Mouse (Mus musculus) midbrain, embryonic 16.5 days (tissue): ENCODE measurements around the gene Gm49776. TPM values are rescaled to one million over a fixed set of nuclear protein-coding genes. Genes with fewer than 3 reads are reported as not detected.

ENCODE experiments used
- ATAC-seq: fragments of 200-750 bp; cut with Nextera tagmentation; 2 replicates; pipeline ENCODE4 v1.8.0; 2017; ENCODE audit warnings: moderate TSS enrichment
- H3K27ac ChIP-seq: fragments of 300-500 bp; sonication (generic); 2 replicates; pipeline ENCODE4 v1.5.1; 2014; ENCODE audit warnings: mild to moderate bottlenecking, low read length, mixed read lengths
- H3K27me3 ChIP-seq: fragments of 300-500 bp; sonication (generic); 2 replicates; pipeline ENCODE4 v1.6.1; 2014; ENCODE audit warnings: low read depth, low read length, mixed read lengths; ENCODE audit not compliant: control insufficient read depth, insufficient read depth
- H3K36me3 ChIP-seq: fragments of 300-500 bp; sonication (generic); 2 replicates; pipeline ENCODE4 v1.6.1; 2014; ENCODE audit warnings: mild to moderate bottlenecking, low read length, moderate library complexity, mixed read lengths; ENCODE audit not compliant: control insufficient read depth, insufficient read depth
- H3K4me1 ChIP-seq: fragments of 300-500 bp; sonication (generic); 2 replicates; pipeline ENCODE4 v1.6.1; 2014; ENCODE audit warnings: mild to moderate bottlenecking, low read length, mixed read lengths; ENCODE audit not compliant: control insufficient read depth, insufficient read depth
- H3K4me2 ChIP-seq: fragments of 300-500 bp; sonication (generic); 2 replicates; pipeline ENCODE4 v1.6.1; 2014; ENCODE audit warnings: mild to moderate bottlenecking, low read length, mixed read lengths
- H3K4me3 ChIP-seq: fragments of 300-500 bp; sonication (generic); 2 replicates; pipeline ENCODE4 v1.5.1; 2014; ENCODE audit warnings: low read depth, mild to moderate bottlenecking, low read length, moderate library complexity, mixed read lengths
- H3K9ac ChIP-seq: fragments of 300-500 bp; sonication (generic); 2 replicates; pipeline ENCODE4 v1.6.1; 2014; ENCODE audit warnings: low read depth, low read length, mixed read lengths
- H3K9me3 ChIP-seq: fragments of 300-500 bp; sonication (generic); replicated peaks from 2 replicates; pipeline ENCODE4 v1.6.1; 2014; ENCODE audit warnings: mild to moderate bottlenecking, low read length, mixed read lengths; ENCODE audit not compliant: control insufficient read depth, poor library complexity, severe bottlenecking
- WGBS: fragments of 180-500 bp; shearing (Covaris S2); extraction: QIAGEN DNeasy Blood & Tissue Kit; methylation state at CpG from one replicate; pipeline ENCODE4 v1.1.7; 2014; 5-methylcytosine and 5-hydroxymethylcytosine counted together
- polyA plus RNA-seq: library from polyadenylated mRNA; unstranded; fragments of >200 nt; fragmentation: Nextera tagmentation; extraction: Ambion mirVana; gene quantifications from 2 replicates; pipeline ENCODE4 v1.2.1, GENCODE M21; 2015

Gene Gm49776
- polyA plus RNA-seq, 1 experiment from 2014 or later = not detected

- Histone ChIP-seq H3K4me3 (no peak overlapping the region), H3K9me3 (no peaks in the 10 kb centered on the region), H3K4me2 (0 out of 2 replicates have a peak overlapping the region, but pooled peaks have one; percentile 9), H3K9ac (no peak overlapping the region), H3K36me3 (peaks cover 26% of the 10 kb centered on the region), H3K27me3 (no peaks in the 10 kb centered on the region), H3K27ac (no peak overlapping the region), H3K4me1 (peaks cover 22% of the 10 kb centered on the region)
- 65% methylated on average over 11 of the region's 11 CpGs for WGBS
- ATAC-seq = no peak
Observed at GRCm38 (mm10) chr16:18229622-18230021, 28.5 kb downstream of the Gm49776 start.

DNA sequence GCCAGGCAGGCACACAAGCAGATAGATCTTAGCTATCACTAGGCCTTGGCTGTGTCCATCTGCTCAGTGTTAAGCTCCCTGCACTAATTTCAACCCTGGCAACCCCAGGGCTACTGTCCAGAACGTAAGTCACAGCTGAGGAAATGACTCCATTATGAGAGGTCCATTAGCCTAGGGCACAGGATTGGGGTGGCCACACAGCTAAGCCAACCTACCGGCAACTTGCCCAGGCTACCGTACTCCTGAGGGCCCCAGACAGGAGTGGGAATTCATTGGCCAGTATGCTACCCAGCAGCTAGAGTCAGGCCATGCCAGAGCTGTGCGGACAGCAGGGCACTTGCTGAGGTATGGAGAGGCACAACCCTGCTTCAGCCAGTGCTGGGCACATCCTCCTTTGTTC lies 29.3 kb downstream of the Gm49776 start:
- no peak overlapping the region for H3K4me2 ChIP-seq
- H3K9me3 ChIP-seq = no peaks in the 10 kb centered on the region
- H3K4me3 ChIP-seq = no peak overlapping the region
- no peak for ATAC-seq
- peaks cover 17% of the 10 kb centered on the region for H3K4me1 ChIP-seq
- 87% methylated on average over 4 of the region's 4 CpGs for WGBS
- no peak overlapping the region for H3K27ac ChIP-seq
- no peak overlapping the region for H3K9ac ChIP-seq
- H3K36me3 ChIP-seq = peaks cover 28% of the 10 kb centered on the region
- H3K27me3 ChIP-seq = no peaks in the 10 kb centered on the region

DNA sequence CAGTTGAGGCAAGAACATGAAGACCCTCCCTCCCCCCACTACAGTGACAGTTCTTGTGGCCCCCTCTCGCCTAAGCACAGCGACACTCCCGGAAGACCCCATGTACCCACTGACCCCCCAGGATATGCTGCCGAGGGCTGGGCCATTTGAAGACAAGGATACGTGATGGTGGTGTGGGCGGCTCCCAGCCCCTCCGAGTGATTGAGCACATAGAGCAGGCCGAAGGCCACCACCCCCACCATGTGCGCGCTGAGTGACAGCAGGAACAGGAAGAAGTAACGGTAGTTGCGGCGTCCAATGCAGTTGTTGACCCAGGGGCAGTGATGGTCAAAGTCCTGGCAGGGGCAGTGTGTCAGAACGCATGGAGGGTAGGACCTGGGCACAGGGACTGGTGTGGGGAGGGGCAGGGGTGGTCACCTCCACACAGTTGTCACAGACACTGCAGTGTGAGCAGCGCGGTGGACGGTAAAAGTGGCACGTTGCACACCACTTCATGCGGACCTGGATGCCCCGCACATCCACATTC lies 30.2 kb downstream of the Gm49776 start:
- Histone ChIP-seq H3K9ac (no peak overlapping the region), H3K27ac (no peak overlapping the region), H3K36me3 (peaks cover 30% of the 10 kb centered on the region), H3K9me3 (no peaks in the 10 kb centered on the region), H3K4me2 (no peak overlapping the region), H3K4me1 (peaks cover 9% of the 10 kb centered on the region; the same call in 1 of the 2 replicates), H3K4me3 (no peak overlapping the region), H3K27me3 (no peaks in the 10 kb centered on the region)
- ATAC-seq = no peak
- WGBS = 94% methylated on average over 20 of the region's 20 CpGs

DNA sequence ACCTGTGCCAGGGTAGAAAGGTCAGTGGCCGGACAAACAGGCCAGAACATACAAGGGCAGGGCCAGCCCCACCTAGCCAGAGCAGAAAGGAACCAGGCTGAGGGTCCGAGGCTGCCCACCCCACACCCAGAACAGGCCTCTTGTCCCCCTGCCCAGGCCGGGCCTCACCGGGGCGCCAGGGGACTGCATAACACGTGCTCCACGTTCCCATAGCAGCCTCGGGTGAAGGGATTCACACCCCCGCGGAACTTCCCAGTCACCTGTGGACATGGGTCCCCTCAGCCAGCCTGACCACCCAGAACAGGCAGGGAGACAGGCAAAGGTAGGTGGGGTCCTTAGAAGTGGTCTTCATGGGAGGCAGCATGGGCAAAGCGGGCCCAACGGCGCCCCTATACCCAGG lies 30.9 kb downstream of the Gm49776 start:
- H3K27me3 ChIP-seq = no peaks in the 10 kb centered on the region
- H3K9me3 ChIP-seq = no peaks in the 10 kb centered on the region
- no peak overlapping the region for H3K4me2 ChIP-seq
- H3K36me3 ChIP-seq = peaks cover 30% of the 10 kb centered on the region
- peaks cover 9% of the 10 kb centered on the region; the same call in 1 of the 2 replicates for H3K4me1 ChIP-seq
- no peak overlapping the region for H3K27ac ChIP-seq
- no peak overlapping the region for H3K4me3 ChIP-seq
- ATAC-seq = no peak
- WGBS = 93% methylated on average over 13 of the region's 13 CpGs
- no peak overlapping the region for H3K9ac ChIP-seq

DNA sequence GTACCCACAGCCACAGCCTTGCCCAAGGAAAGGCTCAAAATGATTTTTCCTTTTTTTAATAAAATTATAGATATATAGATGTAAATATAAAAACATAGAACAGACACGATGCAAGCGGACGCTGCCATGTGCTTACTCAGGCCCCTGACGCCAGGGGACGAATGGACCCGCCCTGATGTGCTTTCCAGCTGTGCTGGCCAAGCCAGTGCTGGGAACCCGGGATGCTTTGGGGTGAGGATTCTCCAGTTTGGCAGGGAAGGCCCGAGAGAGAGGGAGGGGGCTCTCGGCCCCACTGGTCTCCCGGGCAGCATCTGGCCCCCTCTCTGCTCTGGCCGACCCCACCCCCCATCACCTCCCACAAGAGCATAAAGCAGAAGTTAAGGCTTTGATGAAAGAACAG lies 35.9 kb downstream of the Gm49776 start:
- Histone ChIP-seq H3K9ac (no peak overlapping the region), H3K4me2 (no peak overlapping the region), H3K27ac (no peak overlapping the region), H3K27me3 (no peaks in the 10 kb centered on the region), H3K9me3 (no peaks in the 10 kb centered on the region), H3K4me1 (peaks cover 9% of the 10 kb centered on the region), H3K36me3 (peaks cover 35% of the 10 kb centered on the region), H3K4me3 (no peak overlapping the region)
- ATAC-seq = no peak
- WGBS = 79% methylated on average over 11 of the region's 11 CpGs

DNA sequence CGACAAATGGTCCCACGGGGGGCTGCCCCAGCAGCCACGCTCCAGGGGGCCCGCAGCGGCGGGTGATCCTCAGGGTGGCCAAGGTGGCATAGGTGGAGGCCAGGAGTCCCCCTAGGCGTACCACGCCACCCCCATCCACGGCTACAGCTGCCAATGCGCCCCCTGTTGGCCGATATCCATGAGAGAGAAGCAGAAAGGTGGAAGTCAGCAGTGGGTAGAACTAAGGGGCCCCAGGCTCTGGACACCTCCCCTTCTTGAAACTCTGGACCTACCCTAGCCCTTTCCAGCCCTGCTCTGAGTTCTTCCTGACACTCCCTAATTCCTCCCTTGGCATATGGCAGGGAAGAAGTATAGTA lies 36.6 kb downstream of the Gm49776 start:
- no peaks in the 10 kb centered on the region for H3K27me3 ChIP-seq
- no peak overlapping the region for H3K4me2 ChIP-seq
- H3K27ac ChIP-seq = no peak overlapping the region
- no peak for ATAC-seq
- H3K4me1 ChIP-seq = peaks cover 9% of the 10 kb centered on the region
- H3K9ac ChIP-seq = no peak overlapping the region
- H3K9me3 ChIP-seq = no peaks in the 10 kb centered on the region
- H3K36me3 ChIP-seq = peaks cover 35% of the 10 kb centered on the region
- H3K4me3 ChIP-seq = no peak overlapping the region
- WGBS = 82% methylated on average over 7 of the region's 11 CpGs

DNA sequence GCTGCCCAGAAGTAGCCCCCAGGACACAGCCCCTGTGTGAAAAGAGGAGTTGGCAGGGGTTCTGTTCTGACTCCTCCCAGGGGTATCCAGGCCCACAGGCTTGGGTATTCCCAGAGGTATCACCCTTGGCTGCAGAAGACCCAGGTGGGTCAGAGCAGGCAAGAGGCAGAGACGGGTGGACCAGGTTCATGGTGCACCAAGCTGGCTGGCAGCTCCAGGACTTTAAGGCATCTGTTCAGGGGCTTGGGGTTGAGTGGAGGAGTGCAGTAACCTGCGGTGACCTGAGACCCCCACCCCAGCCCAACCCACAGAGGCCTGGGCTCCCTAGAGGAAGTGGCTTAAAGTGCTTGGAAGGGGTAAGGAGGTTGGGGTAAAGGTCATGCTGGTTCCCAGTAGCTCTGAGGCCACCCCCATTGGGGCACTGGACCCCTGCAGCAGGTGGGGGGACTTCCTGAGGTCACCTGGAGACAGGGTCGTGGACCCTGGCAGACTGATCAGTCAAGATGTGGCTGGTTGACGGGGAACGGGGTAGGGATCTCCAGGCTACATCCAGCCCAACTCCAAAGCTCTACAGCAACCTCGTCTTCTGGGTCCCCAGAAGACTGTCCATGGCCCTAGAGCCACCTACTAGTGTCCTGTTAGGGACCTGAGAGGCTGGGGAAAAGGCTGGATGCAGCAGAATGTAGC lies 37.1 kb downstream of the Gm49776 start:
- 91% methylated on average over 6 of the region's 6 CpGs for WGBS
- H3K36me3 ChIP-seq = peaks cover 29% of the 10 kb centered on the region
- ATAC-seq = no peak
- H3K4me3 ChIP-seq = no peak overlapping the region
- H3K4me1 ChIP-seq = peaks cover 11% of the 10 kb centered on the region
- no peak overlapping the region for H3K4me2 ChIP-seq
- no peaks in the 10 kb centered on the region for H3K9me3 ChIP-seq
- no peaks in the 10 kb centered on the region for H3K27me3 ChIP-seq
- H3K27ac ChIP-seq = no peak overlapping the region
- H3K9ac ChIP-seq = no peak overlapping the region

DNA sequence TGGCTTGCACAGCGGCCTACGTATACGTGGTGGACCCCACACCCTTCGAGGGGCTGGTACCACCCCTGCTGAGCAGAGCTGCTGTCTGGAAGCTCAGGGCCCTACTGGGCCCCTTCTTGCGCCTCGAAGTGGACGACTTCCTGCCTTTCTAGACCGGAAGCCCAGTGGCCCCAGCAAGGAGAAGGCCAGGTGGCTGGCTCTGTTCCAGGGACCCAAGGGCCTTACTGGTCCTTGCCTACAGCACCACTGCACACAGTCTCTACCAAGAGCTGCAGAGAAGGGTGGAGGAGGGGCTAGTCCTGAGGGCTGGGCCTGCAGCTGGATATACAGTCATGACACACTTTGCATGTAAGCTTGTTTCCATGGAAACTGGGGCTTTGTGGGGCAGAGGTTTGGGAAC lies 38.1 kb downstream of the Gm49776 start:
- H3K27ac ChIP-seq = peak overlapping the region; percentile 12; the same call in 1 of the 2 replicates

DNA sequence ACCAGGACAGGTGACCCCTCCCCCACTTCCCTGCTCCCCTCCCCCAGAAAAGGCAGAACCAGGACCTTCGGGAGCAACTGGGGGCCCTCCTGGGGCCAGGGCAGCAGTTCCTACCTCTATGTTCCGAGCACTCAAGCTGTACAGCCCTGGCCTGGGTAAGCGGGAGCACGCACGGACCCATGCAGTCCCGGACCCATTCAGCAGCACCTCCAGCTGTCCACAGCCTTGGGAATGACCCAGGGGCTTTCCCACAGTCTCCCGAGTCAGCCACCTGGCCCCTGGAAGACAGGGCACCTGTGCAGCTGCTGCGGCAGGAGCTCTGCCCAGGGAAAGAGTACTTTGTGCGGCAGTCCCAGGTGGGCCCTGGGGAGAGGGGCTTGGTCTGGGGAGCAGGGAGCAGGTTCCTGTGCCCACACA lies 39.5 kb downstream of the Gm49776 start:
- Histone ChIP-seq H3K9me3 (no peaks in the 10 kb centered on the region), H3K36me3 (peaks cover 14% of the 10 kb centered on the region), H3K4me2 (no peak overlapping the region), H3K27me3 (no peaks in the 10 kb centered on the region), H3K9ac (0 out of 2 replicates have a peak overlapping the region, but pooled peaks have one; percentile 14), H3K4me3 (no peak overlapping the region), H3K4me1 (peaks cover 36% of the 10 kb centered on the region), H3K27ac (no peak overlapping the region)
- no peak for ATAC-seq
- 73% methylated on average over 9 of the region's 9 CpGs for WGBS

More for the DNA sequence above, 38.1 kb downstream of the Gm49776 start:
- Histone ChIP-seq H3K4me1 (peaks cover 21% of the 10 kb centered on the region), H3K4me2 (no peak overlapping the region), H3K9ac (no peak overlapping the region), H3K4me3 (no peak overlapping the region), H3K27me3 (no peaks in the 10 kb centered on the region), H3K9me3 (no peaks in the 10 kb centered on the region), H3K36me3 (peaks cover 19% of the 10 kb centered on the region)
- peak; percentile 55; the same call in 1 of the 2 replicates for ATAC-seq
- whole genome bisulfite sequencing = 63% methylated on average over 8 of the region's 8 CpGs
